Mouse (Mus musculus) ES-E14 (cell line): ENCODE results near the gene Limd2.

Experiments
- CHD2 ChIP-seq: IDR thresholded peaks from 2 replicates; pipeline ENCODE4 v1.6.1; 2014; ENCODE audit warnings: mild to moderate bottlenecking, low read depth, low read length, inconsistent platforms
- HCFC1 ChIP-seq: IDR thresholded peaks from 2 replicates; pipeline ENCODE4 v1.6.1; 2012; ENCODE audit warnings: low read length, inconsistent platforms, borderline replicate concordance; ENCODE audit not compliant: insufficient read depth
- MAFK ChIP-seq: IDR thresholded peaks from 2 replicates; pipeline ENCODE4 v1.6.1; 2014; ENCODE audit warnings: mild to moderate bottlenecking, low read depth, low read length, inconsistent platforms; ENCODE audit not compliant: insufficient read depth
- ZC3H11A ChIP-seq: IDR thresholded peaks from 2 replicates; pipeline ENCODE4 v1.6.1; 2012; ENCODE audit warnings: low read depth, mild to moderate bottlenecking, inconsistent platforms, low read length, borderline replicate concordance
- ZNF384 ChIP-seq: IDR thresholded peaks from 2 replicates; pipeline ENCODE4 v1.6.1; 2012; ENCODE audit warnings: low read depth, low read length, inconsistent platforms

DNA sequence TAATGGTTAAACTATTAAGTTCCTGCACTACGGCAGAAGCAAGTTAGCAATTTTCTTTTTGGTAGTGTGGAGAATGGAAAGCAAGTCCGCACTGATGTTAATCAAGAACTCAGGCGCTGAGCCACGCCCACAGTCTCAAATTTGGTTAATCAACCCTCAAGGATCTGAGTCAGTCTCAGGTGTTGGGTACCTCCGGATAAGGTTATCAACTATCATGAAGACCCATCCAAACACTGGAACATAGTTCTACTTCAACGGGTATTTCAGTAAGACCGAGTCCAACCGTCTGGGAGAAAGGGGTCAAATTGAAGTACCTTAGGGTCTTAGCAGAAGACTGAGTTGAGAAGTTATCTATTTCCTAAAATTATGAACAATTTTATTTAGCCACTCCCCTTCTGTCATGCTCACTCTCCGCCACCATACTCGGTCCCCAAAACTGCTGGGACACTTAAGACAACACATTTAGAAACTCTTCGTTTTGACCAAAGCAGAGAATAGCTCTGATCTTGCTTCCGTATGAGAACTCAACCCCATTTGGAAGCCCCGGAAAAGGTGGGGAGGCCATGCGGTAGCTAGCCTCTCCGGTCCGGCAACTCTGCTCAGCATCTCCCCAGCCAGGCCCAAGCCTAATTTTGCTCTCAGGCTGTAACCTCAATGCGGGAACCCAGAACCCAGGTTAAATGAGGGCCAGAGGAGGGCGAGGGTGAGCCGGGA, 32.2 kb upstream of the Limd2 start:
- no peak for TF ChIP-seq ZC3H11A
- no peak for TF ChIP-seq HCFC1
- TF ChIP-seq CHD2 = no peak
- TF ChIP-seq MAFK = no peak
- no peak for TF ChIP-seq ZNF384
